Mouse (Mus musculus) megakaryocyte-erythroid progenitor cell, adult 5-6 weeks (primary cell): ENCODE data around the gene Dzip3. TPM values are rescaled to one million over a fixed set of nuclear protein-coding genes. Genes with fewer than 3 reads are reported as not detected.

Source experiments
- ATAC-seq: replicated peaks from 2 replicates; pipeline ENCODE4 v1.8.0; 2016; ENCODE audit warnings: mild to moderate bottlenecking, inconsistent platforms; ENCODE audit not compliant: severe bottlenecking, poor library complexity, low FRiP score, low TSS enrichment
- total RNA-seq, 2 experiments: library from RNA; stranded (forward) in 1 of 2; stranded (reverse) in 1 of 2; fragments of 200-1000, 215-1000 nt in 1 of 2; fragments of >200 nt in 1 of 2; fragmentation: Nextera tagmentation in 1 of 2; gene quantifications; 2 replicates each; pipeline ENCODE4 v1.2.3; 2014 to 2017

The Dzip3 gene
- 27.4 and 29.4 TPM in 2 replicates for total RNA-seq (2014; fragmentation: Nextera tagmentation)
- total RNA-seq (2017): 30.4 and 36.9 TPM in 2 replicates

DNA sequence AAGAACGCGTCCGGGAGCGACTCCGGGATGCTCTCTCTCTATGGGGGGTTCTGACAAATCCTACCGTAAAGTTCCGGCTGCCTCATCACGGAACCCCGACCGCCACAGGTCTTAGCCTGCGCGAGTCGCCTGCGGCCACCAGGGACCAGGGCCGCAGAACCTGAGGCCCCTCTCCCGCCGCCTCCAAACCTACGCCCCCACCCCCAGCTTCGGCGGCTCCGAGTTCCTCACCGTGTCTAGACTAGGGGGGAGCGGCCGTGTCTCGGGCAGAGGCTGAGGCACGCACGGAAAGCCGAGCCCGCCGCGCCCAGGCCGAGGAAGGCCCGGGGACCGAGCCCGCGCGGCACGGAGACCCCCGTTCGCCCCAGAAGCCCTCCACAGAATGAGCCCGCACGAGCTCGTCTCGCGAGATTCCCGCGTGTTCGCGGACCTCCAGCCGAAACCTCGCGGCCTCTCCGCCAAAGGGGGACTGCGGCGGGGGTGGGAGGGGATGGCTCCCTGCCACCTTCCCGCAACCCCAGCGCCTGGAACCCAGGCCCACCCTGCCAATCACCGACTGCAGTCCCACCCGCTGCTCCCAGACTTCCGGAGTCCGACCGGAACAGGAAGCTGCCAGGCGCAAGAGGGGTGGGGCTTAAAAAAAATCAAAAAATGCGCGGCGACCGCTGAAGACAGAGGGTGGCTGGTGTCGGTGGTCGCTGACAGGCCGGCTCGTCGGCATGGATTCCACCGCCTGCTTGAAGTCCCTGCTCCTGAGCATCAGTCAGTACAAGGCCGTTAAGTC, at the start of gene Dzip3, which contains the start of gene Cip2a:
Dzip3 (minus strand) TSS at position 607 of the 784 bp plus-strand sequence.
Cip2a (plus strand) TSS at position 627 of the 784 bp plus-strand sequence.
- peak; percentile 91 for ATAC-seq

DNA sequence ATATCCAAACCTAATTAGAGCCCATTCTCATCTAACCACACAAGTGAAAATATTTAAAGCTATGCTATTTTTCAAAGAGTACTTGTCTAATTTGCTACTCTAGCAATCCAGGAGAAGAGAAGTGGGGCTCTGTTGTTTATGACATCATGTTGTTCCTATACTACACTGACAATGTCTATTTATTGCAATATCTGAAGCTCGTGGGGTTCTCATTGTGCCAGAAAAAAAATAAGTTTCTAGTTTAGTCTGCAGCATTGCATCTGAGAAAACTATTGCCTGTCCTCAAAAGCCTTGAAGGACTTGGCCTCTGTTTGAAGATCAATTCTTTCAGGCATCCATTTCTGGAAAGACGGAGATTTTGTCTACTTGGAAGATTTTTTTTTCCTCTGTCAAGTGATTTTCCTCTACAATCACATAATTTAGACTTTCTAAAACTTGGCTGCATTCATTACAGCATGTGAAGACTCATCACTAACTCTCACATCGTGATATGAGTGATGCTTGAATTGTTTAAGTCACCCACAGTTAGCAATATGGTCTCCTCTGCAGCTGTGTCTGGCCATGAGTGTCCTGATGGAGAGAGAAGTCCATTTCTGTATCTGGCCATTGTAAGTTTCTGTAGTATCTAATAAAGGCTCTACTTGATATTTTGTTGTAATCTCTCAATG, 46.7 kb upstream of the Dzip3 start:
- ATAC-seq: no peak

GRCm38 (mm10) chr16:49037771-49038170, 43.8 kb upstream of the Dzip3 start:
- ATAC-seq: no peak

DNA sequence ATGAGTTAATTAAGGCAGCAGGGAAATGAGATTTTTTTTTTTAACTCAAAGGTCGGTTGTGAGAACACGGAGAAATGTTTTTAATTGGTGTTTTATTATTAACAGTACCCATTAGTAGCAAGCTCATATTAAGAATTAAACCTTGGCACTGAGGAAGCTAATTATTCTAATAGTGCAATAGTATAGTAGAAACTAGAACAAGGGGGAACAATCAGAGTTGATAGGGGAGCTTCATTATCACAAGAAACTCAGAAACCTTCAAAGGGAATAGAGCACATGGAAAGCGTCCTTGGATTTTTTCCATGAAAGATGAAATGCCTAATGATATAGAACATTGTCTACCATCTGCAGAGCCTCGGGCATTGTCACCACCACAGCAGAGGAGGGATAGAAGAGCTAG, 41.9 kb upstream of the Dzip3 start:
- ATAC-seq: no peak

- peak; percentile 79 for ATAC-seq
These were observed 22.8 kb upstream of the Dzip3 start for GRCm38 (mm10) chr16:49016620-49017332.

- ATAC-seq: no peak
These were observed 10.2 kb upstream of the Dzip3 start for GRCm38 (mm10) chr16:49004151-49004550.

- ATAC-seq: peak; percentile 60
These were observed 353 bp upstream of the Dzip3 start for GRCm38 (mm10) chr16:48994343-48994693.

GRCm38 (mm10) chr16:48993231-48993558, 770 bp downstream of the Dzip3 start:
- 0 out of 2 replicates have a peak, but pooled peaks have one; percentile 2 for ATAC-seq

- ATAC-seq: 0 out of 2 replicates have a peak, but pooled peaks have one; percentile 31
These were observed 1.3 kb downstream of the Dzip3 start for GRCm38 (mm10) chr16:48992437-48993230.

DNA sequence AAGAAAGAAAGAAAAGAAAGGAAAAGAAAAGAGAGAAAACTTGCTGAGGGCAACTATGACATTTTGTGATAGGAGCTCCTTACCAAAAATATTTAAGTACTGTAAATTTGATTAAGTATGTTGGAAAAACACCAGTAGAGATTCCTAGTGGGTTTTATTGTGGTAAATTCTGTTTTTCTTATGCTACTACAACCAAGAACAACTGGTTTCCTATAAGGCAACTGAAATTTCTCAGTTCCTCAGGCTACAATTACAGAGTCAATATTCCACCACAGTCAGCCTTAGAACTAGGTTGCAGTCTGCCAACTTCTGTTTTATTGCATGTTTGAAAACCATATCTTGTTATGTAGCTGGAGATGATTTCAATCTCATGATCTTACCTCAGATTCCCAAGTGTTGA, 4.3 kb downstream of the Dzip3 start:
- no peak for ATAC-seq

DNA sequence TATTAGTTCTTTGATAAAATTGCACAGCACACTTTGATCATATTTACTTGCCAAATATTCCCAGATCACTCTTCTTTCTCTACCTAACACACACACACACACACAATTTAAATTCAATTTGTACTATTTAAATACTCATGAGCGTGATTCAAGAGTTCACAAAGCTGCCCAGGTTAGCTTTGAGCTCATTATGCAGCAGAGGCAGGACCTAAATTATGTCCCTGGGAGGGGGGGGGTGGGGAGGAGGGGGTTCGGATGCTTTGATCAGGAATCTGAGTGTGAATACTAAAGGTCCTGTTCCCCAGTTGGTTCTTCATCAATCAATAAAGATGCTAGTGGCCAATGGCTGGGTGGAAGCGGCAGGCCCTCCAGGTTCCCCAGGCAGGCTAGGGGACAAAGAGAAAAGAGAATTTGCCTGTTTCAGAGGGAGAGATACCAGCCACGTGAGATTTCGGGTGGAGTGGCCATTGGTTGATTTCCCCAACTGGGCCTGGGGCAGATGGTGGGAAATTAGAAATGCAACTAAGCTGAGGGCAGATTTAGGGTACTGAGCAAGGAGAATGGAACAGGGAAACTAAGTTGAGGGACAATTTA, 8.8 kb downstream of the Dzip3 start:
- ATAC-seq: no peak

DNA sequence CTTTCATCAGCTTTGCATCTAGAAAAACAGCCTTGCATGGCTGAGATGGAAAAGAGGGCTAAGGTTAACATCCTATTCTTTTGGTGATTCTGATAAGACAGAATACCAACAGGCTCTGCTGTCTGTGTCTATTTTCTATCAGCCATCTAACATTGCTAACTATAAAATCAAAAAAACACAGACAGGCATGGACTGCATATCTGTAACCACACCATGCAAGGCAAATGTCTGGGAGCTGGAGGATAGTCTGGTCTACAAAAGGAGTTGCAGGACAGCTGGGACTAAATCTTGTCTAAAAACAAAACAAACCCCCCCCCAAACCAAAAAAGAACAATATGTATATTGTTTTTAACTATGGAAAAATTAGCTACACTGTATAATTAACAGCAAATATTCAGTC, 14.0 kb downstream of the Dzip3 start:
- ATAC-seq: peak; percentile 52; the same call in 1 of the 2 replicates

GRCm38 (mm10) chr16:48973548-48973947, 20.4 kb downstream of the Dzip3 start:
- ATAC-seq: peak; percentile 59; the same call in 1 of the 2 replicates

DNA sequence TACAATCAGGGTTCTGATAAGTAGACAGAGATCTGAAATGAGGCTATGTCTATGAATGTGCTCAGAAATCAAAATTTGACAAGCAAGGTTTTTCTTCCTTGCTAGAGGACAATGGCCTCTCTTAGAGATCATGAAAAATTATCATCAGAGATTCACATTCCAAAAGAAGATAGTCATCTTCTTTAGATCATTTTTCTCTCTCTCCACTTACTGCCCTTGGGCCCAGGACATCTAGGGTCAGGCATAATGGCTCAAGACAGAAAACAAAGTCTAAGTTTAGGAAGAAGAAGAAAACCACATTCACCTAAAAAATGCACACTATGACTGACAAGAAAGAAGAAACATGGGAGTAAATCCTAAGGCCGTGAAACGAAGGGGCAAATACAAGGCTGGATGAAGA, 21.0 kb downstream of the Dzip3 start:
- no peak for ATAC-seq

DNA sequence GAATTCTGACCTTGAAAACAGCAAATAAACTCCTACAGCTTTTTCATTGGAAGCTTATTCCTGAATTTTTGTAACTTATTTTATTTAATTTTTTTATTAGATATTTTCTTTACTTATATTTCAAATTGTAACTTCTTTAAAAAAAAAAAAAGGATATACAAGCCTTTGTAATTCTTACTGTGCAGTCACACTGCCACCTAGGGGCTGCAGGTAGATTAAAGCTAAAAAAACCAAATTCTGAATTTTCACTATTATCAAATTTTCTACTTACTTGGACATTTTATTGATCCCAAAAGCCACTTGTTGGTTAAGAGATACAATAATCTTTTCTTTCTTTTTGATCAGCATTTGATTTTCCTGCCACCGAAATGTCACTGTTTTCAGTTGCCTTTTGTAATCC, 52.2 kb downstream of the Dzip3 start:
- ATAC-seq: no peak

GRCm38 (mm10) chr16:48923724-48924123, 70.2 kb downstream of the Dzip3 start:
- ATAC-seq: peak; percentile 84

- no peak for ATAC-seq
These were observed 80.8 kb downstream of the Dzip3 start for GRCm38 (mm10) chr16:48913206-48913605.

DNA sequence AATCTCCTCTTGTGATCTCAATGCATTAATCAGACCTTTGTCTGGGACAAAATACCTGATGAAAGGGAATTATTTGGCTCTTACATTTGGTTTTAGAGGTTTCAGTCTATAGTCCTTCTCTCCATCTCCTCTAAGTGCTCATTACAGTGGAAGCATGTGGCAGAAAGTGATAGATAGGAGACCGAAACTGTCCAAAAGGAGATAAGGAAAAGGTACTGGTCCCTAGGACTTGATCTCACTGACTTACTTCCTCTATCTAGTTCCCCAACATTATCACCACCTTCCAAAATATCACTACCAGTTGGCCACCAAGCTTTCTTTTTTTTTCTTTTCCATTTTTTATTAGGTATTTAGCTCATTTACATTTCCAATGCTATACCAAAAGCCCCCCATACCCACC, 82.8 kb downstream of the Dzip3 start:
- 0 out of 2 replicates have a peak, but pooled peaks have one; percentile 34 for ATAC-seq

DNA sequence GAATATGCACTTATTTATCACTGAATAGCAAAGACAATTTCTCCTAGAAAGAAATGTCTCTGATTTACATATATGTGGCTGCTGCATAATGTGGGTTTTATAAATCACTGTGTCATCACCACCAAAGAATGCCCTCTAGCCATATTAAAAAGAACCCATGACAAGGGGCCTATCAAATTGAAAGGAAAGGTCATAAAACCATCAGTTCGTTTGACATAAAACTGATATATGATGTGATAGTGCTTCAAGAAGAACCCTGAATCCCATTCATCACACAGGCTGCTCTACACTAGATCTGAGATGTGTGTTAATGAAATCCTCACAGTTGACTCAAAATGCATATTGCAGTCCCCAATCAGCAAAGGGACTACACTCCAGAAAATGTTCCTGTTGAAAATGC, 94.1 kb downstream of the Dzip3 start:
- no peak for ATAC-seq
